Mouse (Mus musculus) hindbrain, embryonic 13.5 days (tissue): ENCODE measurements around the gene Fermt2. TPM values are rescaled to one million over a fixed set of nuclear protein-coding genes. Genes with fewer than 3 reads are reported as not detected.

ENCODE experiments used
- ATAC-seq: fragments of 200-750 bp; cut with Nextera tagmentation; 2 replicates; pipeline ENCODE4 v1.8.0; 2017; ENCODE audit warnings: moderate TSS enrichment; ENCODE audit not compliant: low FRiP score
- H3K27ac ChIP-seq: fragments of 300-500 bp; sonication (generic); 2 replicates; pipeline ENCODE4 v1.5.1; 2015; ENCODE audit warnings: inconsistent platforms, mild to moderate bottlenecking, moderate library complexity
- H3K27me3 ChIP-seq: fragments of 300-500 bp; sonication (generic); 2 replicates; pipeline ENCODE4 v1.6.1; 2015; ENCODE audit warnings: mild to moderate bottlenecking, inconsistent platforms
- H3K36me3 ChIP-seq: fragments of 300-500 bp; sonication (generic); 2 replicates; pipeline ENCODE4 v1.6.1; 2015; ENCODE audit warnings: mild to moderate bottlenecking, inconsistent platforms
- H3K4me1 ChIP-seq: fragments of 300-500 bp; sonication (generic); replicated peaks from 2 replicates; pipeline ENCODE4 v1.6.1; 2015; ENCODE audit warnings: inconsistent platforms
- H3K4me2 ChIP-seq: fragments of 300-500 bp; sonication (generic); 2 replicates; pipeline ENCODE4 v1.6.1; 2015; ENCODE audit warnings: inconsistent platforms, mild to moderate bottlenecking, moderate library complexity
- H3K4me3 ChIP-seq: fragments of 300-500 bp; sonication (generic); 2 replicates; pipeline ENCODE4 v1.5.1; 2015; ENCODE audit warnings: mild to moderate bottlenecking, inconsistent platforms
- H3K9ac ChIP-seq: fragments of 300-500 bp; sonication (generic); 2 replicates; pipeline ENCODE4 v1.6.1; 2015; ENCODE audit warnings: mild to moderate bottlenecking, inconsistent platforms
- H3K9me3 ChIP-seq: fragments of 300-500 bp; sonication (generic); 2 replicates; pipeline ENCODE4 v1.6.1; 2016; ENCODE audit warnings: inconsistent platforms
- WGBS: fragments of 180-500 bp; shearing (Covaris S2); methylation state at CpG from one replicate; pipeline ENCODE4 v1.1.7; 2015; 5-methylcytosine and 5-hydroxymethylcytosine counted together
- polyA plus RNA-seq: library from polyadenylated mRNA; unstranded; fragments of >200 nt; fragmentation: Nextera tagmentation; extraction: Ambion mirVana; gene quantifications from 2 replicates; pipeline ENCODE4 v1.2.1, GENCODE M21; 2015

Gene Fermt2
- polyA plus RNA-seq, 1 experiment from 2014 or later, result 77.2 TPM

DNA sequence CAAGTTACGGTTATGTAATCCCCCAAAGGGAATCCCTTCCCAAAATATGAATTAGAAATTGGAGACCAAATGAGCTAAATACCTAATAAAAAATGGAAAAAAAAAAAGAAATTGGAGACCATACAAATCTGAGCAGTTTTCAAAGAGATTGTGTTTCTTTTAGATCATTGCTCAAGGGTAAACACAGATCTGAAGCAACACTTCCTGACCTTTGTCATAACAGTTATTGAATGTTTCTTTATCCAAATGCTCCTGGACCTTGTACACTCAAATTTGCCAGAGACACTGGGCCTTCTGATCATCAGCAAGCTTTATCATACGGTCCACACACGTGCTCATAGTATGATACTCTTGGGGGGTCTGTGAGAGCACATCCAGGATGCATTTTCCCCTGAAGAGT lies 111.4 kb downstream of the Fermt2 start:
- ATAC-seq, result no peak
- Histone ChIP-seq H3K36me3 (no peaks in the 10 kb centered on the region), H3K4me3 (no peak overlapping the region), H3K27ac (no peak overlapping the region), H3K4me2 (no peak overlapping the region), H3K9ac (no peak overlapping the region), H3K9me3 (no peaks in the 10 kb centered on the region), H3K27me3 (no peaks in the 10 kb centered on the region), H3K4me1 (no peaks in the 10 kb centered on the region)
- 89% methylated on average over 3 of the region's 3 CpGs for WGBS

DNA sequence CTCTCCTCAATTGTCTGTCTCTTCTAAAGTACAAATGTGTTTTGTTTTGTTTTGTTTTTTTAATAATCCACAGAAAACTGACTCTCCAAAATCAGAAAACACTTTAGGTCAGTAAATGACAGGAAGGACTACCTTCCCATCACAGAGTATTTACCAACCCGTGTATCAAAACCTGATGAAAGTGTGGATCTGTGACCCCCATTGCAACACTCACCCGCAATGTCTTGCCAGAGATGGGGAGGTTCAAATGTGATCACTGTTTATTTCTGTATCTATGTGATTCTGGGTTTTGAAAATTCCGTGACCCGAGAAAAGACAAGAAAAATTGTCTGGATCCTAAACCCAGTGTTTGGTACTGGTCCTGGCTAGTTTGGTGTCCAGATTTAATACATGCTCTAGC lies 113.7 kb downstream of the Fermt2 start:
- Histone ChIP-seq H3K4me2 (no peak overlapping the region), H3K9me3 (no peaks in the 10 kb centered on the region), H3K4me3 (no peak overlapping the region), H3K36me3 (no peaks in the 10 kb centered on the region), H3K27me3 (no peaks in the 10 kb centered on the region), H3K27ac (no peak overlapping the region), H3K4me1 (no peaks in the 10 kb centered on the region), H3K9ac (no peak overlapping the region)
- 94% methylated on average over 4 of the region's 4 CpGs for WGBS
- ATAC-seq, result no peak

Other genes with a start within 250 kb of the Fermt2 start
- gene Ero1l, start 211.3 kb downstream of the Fermt2 start, polyA plus RNA-seq, result 26.7 and 28.5 TPM in 2 replicates
- 171 and 178 TPM in 2 replicates for gene Psmc6, start 200.3 kb downstream of the Fermt2 start, polyA plus RNA-seq
- gene Styx, start 179.0 kb downstream of the Fermt2 start, polyA plus RNA-seq, result 58.1 and 60.5 TPM in 2 replicates
- 26.9 and 28.4 TPM in 2 replicates for gene Gnpnat1, start 125.2 kb downstream of the Fermt2 start, polyA plus RNA-seq
- 15.8 and 19.2 TPM in 2 replicates for gene Ddhd1, start 128.0 kb upstream of the Fermt2 start, polyA plus RNA-seq